Mouse (Mus musculus) layer of hippocampus, postnatal 14 days (tissue): ENCODE data around the gene Map2k6. TPM values are rescaled to one million over a fixed set of nuclear protein-coding genes. Genes with fewer than 3 reads are reported as not detected.

Source experiments
- DNase-seq, 2 experiments: peaks; one replicate each; pipeline ENCODE4 v3.0.0; 2021 to 2022; ENCODE audit warnings: low spot score in 2 of 2, mixed read lengths in 1 of 2
- total RNA-seq, 2 experiments: library from RNA; stranded (reverse); gene quantifications; 2 replicates each; pipeline ENCODE4 v1.2.3; 2021

Gene Map2k6
- total RNA-seq, 2 experiments from 2014 or later = 28.8 to 28.9 TPM

- no peak for DNase-seq
These were observed 83.3 kb downstream of the Map2k6 start for GRCm38 (mm10) chr11:110482176-110482575.

- DNase-seq = no peak
These were observed 83.7 kb downstream of the Map2k6 start for GRCm38 (mm10) chr11:110482649-110483048.

- DNase-seq = peak in 1 of 2 experiments; percentile 39
These were observed 84.2 kb downstream of the Map2k6 start for GRCm38 (mm10) chr11:110483165-110483564.

GRCm38 (mm10) chr11:110484426-110484825, 85.5 kb downstream of the Map2k6 start:
- no peak for DNase-seq

- DNase-seq = no peak
These were observed 86.2 kb downstream of the Map2k6 start for GRCm38 (mm10) chr11:110485081-110485480.

DNA sequence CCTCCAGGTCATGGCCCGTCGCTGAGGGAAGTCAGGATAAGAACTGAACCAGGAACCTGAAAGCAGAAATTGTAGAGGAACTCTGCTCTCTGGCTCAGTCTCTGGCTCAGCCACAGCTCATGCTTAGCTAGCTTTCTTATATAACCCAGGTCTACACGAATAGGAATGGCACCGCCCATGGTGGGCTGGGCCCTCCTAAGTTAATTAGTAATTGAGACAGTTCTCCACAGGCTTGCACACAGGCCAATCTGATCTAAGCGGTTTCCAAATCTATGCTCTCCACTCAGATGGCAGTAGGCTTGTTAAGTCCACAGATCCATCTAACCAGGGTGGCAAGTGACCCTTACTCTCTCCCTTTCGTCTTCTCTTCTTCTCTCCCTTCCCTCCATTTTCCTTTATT, 88.9 kb downstream of the Map2k6 start:
- no peak for DNase-seq

DNA sequence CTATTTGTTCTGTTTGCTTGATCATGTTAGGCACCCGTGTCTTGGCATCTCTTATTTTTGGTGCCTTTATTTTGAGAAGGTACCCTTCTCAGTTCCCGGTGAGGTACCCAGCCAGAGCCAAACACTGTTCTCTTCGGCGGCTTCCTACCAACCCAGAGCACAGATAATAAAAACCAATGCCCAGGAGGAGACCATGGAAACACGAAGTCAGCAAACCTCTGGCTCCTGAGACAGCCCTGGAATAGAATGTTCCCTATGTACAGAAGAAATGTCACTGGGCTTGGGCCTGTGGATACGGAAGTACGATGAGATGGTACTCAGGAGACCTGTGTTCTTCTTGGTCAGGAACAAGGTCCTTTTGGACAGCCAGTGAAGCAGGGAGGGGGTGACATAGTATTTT, 89.4 kb downstream of the Map2k6 start:
- DNase-seq = no peak

- no peak for DNase-seq
These were observed 96.6 kb downstream of the Map2k6 start for GRCm38 (mm10) chr11:110495323-110496060.

DNA sequence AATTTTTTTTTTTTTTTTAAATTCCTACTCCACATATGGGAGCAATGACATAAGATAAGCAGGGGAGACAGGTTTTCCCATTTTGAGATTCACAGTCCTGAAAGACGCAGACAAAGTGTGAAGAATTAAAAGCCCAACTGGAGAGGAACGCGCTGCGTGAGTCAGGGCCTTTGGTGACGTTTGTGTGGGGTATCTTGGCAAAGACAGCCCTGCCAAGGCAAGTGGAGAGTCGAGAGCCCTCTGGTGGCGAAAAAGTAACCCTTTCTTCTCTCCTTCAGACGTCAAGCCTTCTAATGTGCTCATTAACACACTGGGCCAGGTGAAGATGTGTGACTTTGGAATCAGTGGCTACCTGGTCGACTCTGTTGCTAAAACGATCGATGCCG, 97.1 kb downstream of the Map2k6 start:
- peak; percentile 52 to 73 for DNase-seq

- DNase-seq = no peak
These were observed 98.8 kb downstream of the Map2k6 start for GRCm38 (mm10) chr11:110497743-110498142.

- peak in 1 of 2 experiments; percentile 55 for DNase-seq
These were observed 99.8 kb downstream of the Map2k6 start for GRCm38 (mm10) chr11:110498651-110499213.

- no peak for DNase-seq
These were observed 104.2 kb downstream of the Map2k6 start for GRCm38 (mm10) chr11:110502937-110503670.

DNA sequence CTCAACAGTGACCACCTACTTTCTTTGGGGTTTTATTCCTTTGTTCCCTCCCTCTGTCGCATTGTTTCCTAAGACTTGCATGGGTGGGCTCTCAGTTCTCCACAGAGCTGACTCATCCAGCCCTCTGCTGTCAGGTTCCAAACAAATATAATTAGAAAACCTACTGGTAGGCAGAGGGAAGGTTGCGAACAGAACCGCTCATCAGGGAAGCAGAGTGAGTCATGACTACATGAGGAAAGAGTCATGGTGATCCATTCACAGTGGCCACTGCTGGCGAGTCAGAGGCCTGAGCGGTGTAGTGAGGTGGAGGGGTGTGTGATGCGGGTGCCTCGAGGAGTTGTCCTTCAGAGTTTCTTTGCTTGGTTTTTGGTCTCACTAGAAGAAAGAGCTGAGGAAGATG, 112.5 kb downstream of the Map2k6 start:
- DNase-seq = no peak

- DNase-seq = no peak
These were observed 119.7 kb downstream of the Map2k6 start for GRCm38 (mm10) chr11:110518648-110519047.

DNA sequence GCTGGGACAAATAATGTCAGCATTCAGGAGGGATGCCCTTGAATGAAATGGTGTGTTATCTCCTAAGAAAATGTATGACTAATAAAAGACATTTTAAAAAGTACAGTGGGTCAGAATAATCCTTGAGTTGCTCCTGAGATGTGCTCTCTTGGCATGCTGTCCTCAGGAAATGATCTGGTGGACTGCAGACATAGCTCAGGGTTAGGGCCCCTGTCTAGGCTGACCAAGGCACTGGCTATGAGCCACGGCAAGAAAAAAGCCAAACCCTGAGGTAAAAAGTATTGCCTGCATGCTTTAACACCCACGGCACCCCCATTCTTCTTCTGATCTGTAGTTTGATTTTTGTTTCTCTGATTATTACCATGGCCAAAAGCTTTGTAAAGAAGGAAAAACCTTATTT, 124.0 kb downstream of the Map2k6 start:
- no peak for DNase-seq

GRCm38 (mm10) chr11:110526156-110526555, 127.2 kb downstream of the Map2k6 start:
- peak in 1 of 2 experiments; percentile 27 for DNase-seq

- no peak for DNase-seq
These were observed 132.2 kb downstream of the Map2k6 start for GRCm38 (mm10) chr11:110531087-110531486.

GRCm38 (mm10) chr11:110534856-110535255, 135.9 kb downstream of the Map2k6 start:
- no peak for DNase-seq

DNA sequence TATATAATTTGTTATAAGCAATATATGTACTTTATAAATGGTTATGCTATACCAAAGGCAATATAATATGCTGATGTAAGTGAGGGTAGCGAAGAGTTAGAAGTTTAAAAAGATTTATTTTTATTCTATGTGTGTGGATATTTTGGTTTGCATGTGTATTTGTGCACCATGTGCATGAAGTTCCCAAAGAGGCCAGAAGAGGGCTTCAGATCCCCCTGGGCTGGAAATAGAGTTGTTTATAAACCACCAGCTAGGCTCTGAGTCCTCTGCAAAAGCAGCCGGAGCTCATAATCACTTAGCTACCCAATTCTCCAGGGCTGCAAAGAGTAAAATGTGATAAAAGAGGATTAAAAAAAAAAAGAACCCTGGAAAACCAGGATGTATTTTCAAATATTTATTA, 137.6 kb downstream of the Map2k6 start:
- DNase-seq = no peak

DNA sequence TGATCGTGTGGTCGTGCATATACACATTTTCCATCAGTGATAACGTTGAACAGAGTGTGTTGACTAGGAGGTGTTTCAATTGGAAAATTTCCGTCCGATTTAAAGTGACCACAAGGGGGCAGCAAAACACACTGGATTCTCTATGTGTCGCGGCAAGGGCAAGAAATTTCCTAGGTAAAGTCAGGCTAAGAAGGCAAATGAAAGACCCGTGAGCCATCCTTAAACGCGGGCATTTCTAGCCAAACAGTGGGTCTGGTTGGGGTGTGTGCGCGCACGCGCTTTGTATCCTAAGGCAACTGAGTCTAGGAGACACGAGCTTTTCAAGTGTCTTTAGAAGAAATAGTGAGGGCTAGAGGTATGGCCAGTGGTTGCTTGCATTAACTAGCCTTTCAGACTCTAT, 138.7 kb downstream of the Map2k6 start:
- DNase-seq = peak; percentile 81 to 89

DNA sequence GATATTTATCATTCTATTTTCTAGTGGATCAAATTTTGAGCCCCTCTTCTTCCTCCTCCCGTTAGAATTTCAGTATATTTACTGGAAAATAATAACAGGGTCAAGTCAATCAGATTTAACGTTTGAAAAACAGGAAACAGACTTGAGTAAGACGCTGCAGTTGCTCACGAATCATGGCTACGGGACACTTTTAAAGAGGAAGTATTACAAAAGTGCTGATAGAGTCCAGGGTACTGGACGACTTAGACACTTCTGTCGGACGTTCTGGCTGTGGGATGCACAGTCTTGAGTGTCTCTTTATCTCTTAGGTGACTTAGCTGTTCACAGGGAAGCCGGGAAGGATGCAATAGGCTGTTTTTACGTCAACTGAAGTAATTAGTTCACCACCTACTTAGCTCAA, 139.3 kb downstream of the Map2k6 start:
- no peak for DNase-seq

- DNase-seq = no peak
These were observed 143.0 kb downstream of the Map2k6 start for GRCm38 (mm10) chr11:110541933-110542332.
